Mouse (Mus musculus): ENCODE results near the gene Slc38a3.

- TF ChIP-seq POLR2A (IDR thresholded peaks at IDR 0.05; ENCODE audit: borderline replicate concordance, insufficient read depth, low read length): no peak
- no peak for TF ChIP-seq CTCF (IDR thresholded peaks at IDR 0.05; ENCODE audit: borderline replicate concordance, insufficient read depth, low read depth, low read length)
These were observed 32.3 kb downstream of the Slc38a3 start for GRCm38 (mm10) chr9:107637070-107637469.

Data from cerebellum, adult 2 months (tissue).